Mouse (Mus musculus) limb, embryonic 14.5 days (tissue): ENCODE data around the gene Acot5. TPM values are rescaled to one million over a fixed set of nuclear protein-coding genes. Genes with fewer than 3 reads are reported as not detected.

Experiments
- ATAC-seq: fragments of 200-750 bp; cut with Nextera tagmentation; 2 replicates; pipeline ENCODE4 v1.8.0; 2017; ENCODE audit warnings: low read depth, moderate number of reproducible peaks, moderate TSS enrichment; ENCODE audit not compliant: low FRiP score
- DNase-seq: peaks from one replicate; pipeline ENCODE4 v3.0.0-alpha.2; 2015; ENCODE audit warnings: low spot score
- H3K27ac ChIP-seq: fragments of 300-500 bp; sonication (generic); replicated peaks from 2 replicates; pipeline ENCODE4 v1.5.1; 2014; ENCODE audit warnings: low read depth, mild to moderate bottlenecking, low read length, moderate library complexity, mixed read lengths
- H3K27me3 ChIP-seq: fragments of 300-500 bp; sonication (generic); 2 replicates; pipeline ENCODE4 v1.6.1; 2014; ENCODE audit warnings: low read length, mixed read lengths; ENCODE audit not compliant: control insufficient read depth, insufficient read depth
- H3K36me3 ChIP-seq: fragments of 300-500 bp; sonication (generic); 2 replicates; pipeline ENCODE4 v1.6.1; 2014; ENCODE audit warnings: mild to moderate bottlenecking, low read length, moderate library complexity, mixed read lengths; ENCODE audit not compliant: control insufficient read depth, insufficient read depth
- H3K4me1 ChIP-seq: fragments of 300-500 bp; sonication (generic); 2 replicates; pipeline ENCODE4 v1.6.1; 2014; ENCODE audit warnings: antibody characterized with exemption, low read length, mixed read lengths; ENCODE audit not compliant: control insufficient read depth, insufficient read depth
- H3K4me2 ChIP-seq: fragments of 300-500 bp; sonication (generic); replicated peaks from 2 replicates; pipeline ENCODE4 v1.6.1; 2014; ENCODE audit warnings: low read depth, mild to moderate bottlenecking, low read length, moderate library complexity; ENCODE audit not compliant: severe bottlenecking
- H3K4me3 ChIP-seq: fragments of 300-500 bp; sonication (generic); replicated peaks from 2 replicates; pipeline ENCODE4 v1.5.1; 2014; ENCODE audit warnings: low read length
- H3K9ac ChIP-seq: fragments of 300-500 bp; sonication (generic); 2 replicates; pipeline ENCODE4 v1.6.1; 2014; ENCODE audit warnings: mild to moderate bottlenecking, low read depth, low read length, moderate library complexity; ENCODE audit not compliant: severe bottlenecking
- H3K9me3 ChIP-seq: fragments of 300-500 bp; sonication (generic); 2 replicates; pipeline ENCODE4 v1.6.1; 2016; ENCODE audit warnings: low read length; ENCODE audit not compliant: control insufficient read depth
- POLR2A ChIP-seq: fragments of 200-500 bp; IDR thresholded peaks from 2 replicates; pipeline ENCODE4 v1.8.0; 2012; ENCODE audit warnings: inconsistent platforms, mild to moderate bottlenecking, moderate library complexity, borderline replicate concordance; ENCODE audit not compliant: insufficient read depth, insufficient read length; ENCODE audit errors: extremely low read depth
- WGBS: fragments of 180-500 bp; shearing (Covaris S2); extraction: QIAGEN DNeasy Blood & Tissue Kit; methylation state at CpG from one replicate; pipeline ENCODE4 v1.1.7; 2014; 5-methylcytosine and 5-hydroxymethylcytosine counted together
- polyA plus RNA-seq, 2 experiments: library from polyadenylated mRNA; depleted of rRNA in 1 of 2; stranded (reverse) in 1 of 2; unstranded in 1 of 2; fragments of >200 nt; fragmentation: Nextera tagmentation in 1 of 2; extraction: Ambion mirVana in 1 of 2; gene quantifications; 2 replicates each; pipeline versions ENCODE4 v1.2.1 to v1.2.3; 2012 to 2014

The Acot5 gene
- polyA plus RNA-seq, 2 experiments, result 0.13 TPM; not detected in 1

GRCm38 (mm10) chr12:84110814-84111213, 41.7 kb downstream of the Acot5 start:
- DNase-seq, result no peak
- TF ChIP-seq POLR2A, result no peak
- ATAC-seq, result no peak
- Histone ChIP-seq H3K36me3 (no peaks in the 10 kb centered on the region), H3K27me3 (no peaks in the 10 kb centered on the region), H3K4me3 (no peak overlapping the region), H3K4me2 (no peak overlapping the region), H3K27ac (no peak overlapping the region), H3K9ac (no peak overlapping the region), H3K9me3 (no peaks in the 10 kb centered on the region), H3K4me1 (peaks cover 6% of the 10 kb centered on the region)
- WGBS, result 92% methylated on average over 4 of the region's 4 CpGs

DNA sequence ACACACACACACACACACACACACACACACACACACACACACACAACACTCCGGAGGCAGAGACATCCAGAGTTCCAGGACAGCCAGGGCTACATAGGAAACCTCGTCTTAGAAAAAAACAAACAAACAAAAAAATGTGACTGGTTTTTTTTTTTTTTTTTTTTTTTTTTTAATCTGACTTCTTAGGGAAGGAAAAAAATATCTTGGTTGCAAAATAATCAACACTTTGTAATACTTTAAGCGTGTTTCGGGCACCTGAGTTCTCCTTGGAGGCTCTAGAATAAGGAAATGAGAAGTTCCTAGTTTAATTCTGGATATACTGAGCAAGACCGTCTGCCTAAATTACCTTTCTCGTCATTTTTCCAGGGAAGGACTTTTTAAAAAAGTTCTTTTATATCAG, 44.6 kb downstream of the Acot5 start:
- ATAC-seq, result no peak
- Histone ChIP-seq H3K9ac (no peak overlapping the region), H3K4me3 (peak overlapping the region; percentile 79), H3K27ac (no peak overlapping the region), H3K4me1 (peaks cover 6% of the 10 kb centered on the region), H3K27me3 (no peaks in the 10 kb centered on the region), H3K4me2 (peak overlapping the region; percentile 61), H3K9me3 (no peaks in the 10 kb centered on the region), H3K36me3 (no peaks in the 10 kb centered on the region)
- DNase-seq, result no peak
- 50% methylated on average over 6 of the region's 6 CpGs for WGBS
- no peak for TF ChIP-seq POLR2A

GRCm38 (mm10) chr12:84114153-84114994, 45.2 kb downstream of the Acot5 start, which contains the start of gene Dnal1:
TSS of gene Dnal1 (plus strand) at chr12:84114366.
- peaks cover 6% of the 10 kb centered on the region for H3K4me1 ChIP-seq
- peak within 1 kb of the TSS; percentile 79 for H3K4me3 ChIP-seq
- no peak for TF ChIP-seq POLR2A
- H3K9ac ChIP-seq, result peak within 1 kb of the TSS; percentile 67
- DNase-seq (peak; percentile 97), ATAC-seq (peak; percentile 95)
- no peaks in the 10 kb centered on the region for H3K36me3 ChIP-seq
- no peaks in the 10 kb centered on the region for H3K27me3 ChIP-seq
- H3K27ac ChIP-seq, result no peak within 1 kb of the TSS
- H3K4me2 ChIP-seq, result peak within 1 kb of the TSS; percentile 61
- WGBS, result 3% methylated on average over 32 of the region's 35 CpGs
- no peaks in the 10 kb centered on the region for H3K9me3 ChIP-seq

DNA sequence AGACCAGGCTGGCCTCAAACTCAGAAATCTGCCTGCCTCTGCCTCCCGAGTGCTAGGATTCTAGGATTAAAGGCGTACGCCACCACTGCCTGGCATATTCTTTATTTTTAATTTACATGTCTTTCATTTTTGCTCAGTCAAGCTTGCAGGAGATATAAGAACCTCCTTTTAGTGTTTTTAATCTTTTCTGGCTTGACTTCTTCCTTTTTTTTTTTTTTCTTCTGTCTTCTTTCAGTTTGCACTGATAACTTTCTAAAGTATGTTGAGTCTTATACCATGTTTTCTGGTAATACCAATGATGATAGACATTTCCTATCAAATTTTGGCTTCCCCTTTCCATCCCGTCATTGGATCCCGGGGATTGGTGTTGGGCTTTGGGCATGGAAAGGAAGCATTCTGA, 50.5 kb downstream of the Acot5 start:
- WGBS, result 95% methylated on average over 5 of the region's 5 CpGs
- DNase-seq (no peak), ATAC-seq (no peak)
- Histone ChIP-seq H3K4me1 (peaks cover 5% of the 10 kb centered on the region), H3K4me2 (no peak overlapping the region), H3K27ac (no peak overlapping the region), H3K9me3 (no peaks in the 10 kb centered on the region), H3K36me3 (no peaks in the 10 kb centered on the region), H3K4me3 (no peak overlapping the region), H3K27me3 (no peaks in the 10 kb centered on the region), H3K9ac (no peak overlapping the region)
- TF ChIP-seq POLR2A, result no peak

Other genes starting within 250 kb of the Acot5 start
- 53.8 and 72.4 TPM in 2 replicates for gene Numb, start 147.4 kb upstream of the Acot5 start, polyA plus RNA-seq (2012; rRNA removed)
- gene Numb, start 147.4 kb upstream of the Acot5 start, polyA plus RNA-seq (2014; fragmentation: Nextera tagmentation; extraction: Ambion mirVana), result 31.3 and 33.2 TPM in 2 replicates
- 15.8 and 18.4 TPM in 2 replicates for gene Riox1, start 118.7 kb upstream of the Acot5 start, polyA plus RNA-seq (2012; rRNA removed)
- gene Riox1, start 118.7 kb upstream of the Acot5 start, polyA plus RNA-seq (2014; fragmentation: Nextera tagmentation; extraction: Ambion mirVana), result 13.1 and 13.9 TPM in 2 replicates
- gene Heatr4, start 84.5 kb upstream of the Acot5 start, polyA plus RNA-seq (2012; rRNA removed), result 0.03 TPM in 1 of 2 replicates, not detected in the other
- not detected in 2 replicates for gene Heatr4, start 84.5 kb upstream of the Acot5 start, polyA plus RNA-seq (2014; fragmentation: Nextera tagmentation; extraction: Ambion mirVana)
- gene Acot2, start 81.5 kb upstream of the Acot5 start, polyA plus RNA-seq (2012; rRNA removed), result 6.8 and 7.1 TPM in 2 replicates
- 15.6 TPM in 2 replicates for gene Acot2, start 81.5 kb upstream of the Acot5 start, polyA plus RNA-seq (2014; fragmentation: Nextera tagmentation; extraction: Ambion mirVana)
- gene Acot1, start 59.8 kb upstream of the Acot5 start, polyA plus RNA-seq (2012; rRNA removed), result 27.8 and 30.7 TPM in 2 replicates
- 54.2 and 56.5 TPM in 2 replicates for gene Acot1, start 59.8 kb upstream of the Acot5 start, polyA plus RNA-seq (2014; fragmentation: Nextera tagmentation; extraction: Ambion mirVana)
- gene Acot4, start 30.9 kb upstream of the Acot5 start, polyA plus RNA-seq (2012; rRNA removed), result 0.23 TPM in 2 replicates
- 0.11 and 0.41 TPM in 2 replicates for gene Acot4, start 30.9 kb upstream of the Acot5 start, polyA plus RNA-seq (2014; fragmentation: Nextera tagmentation; extraction: Ambion mirVana)
- gene Gm49366, start 30.4 kb upstream of the Acot5 start, polyA plus RNA-seq (2012; rRNA removed), result not detected in 2 replicates
- not detected in 2 replicates for gene Gm49366, start 30.4 kb upstream of the Acot5 start, polyA plus RNA-seq (2014; fragmentation: Nextera tagmentation; extraction: Ambion mirVana)
- 0.01 and 0.04 TPM in 2 replicates for gene Acot3, start 17.2 kb upstream of the Acot5 start, polyA plus RNA-seq (2012; rRNA removed)
- gene Acot3, start 17.2 kb upstream of the Acot5 start, polyA plus RNA-seq (2014; fragmentation: Nextera tagmentation; extraction: Ambion mirVana), result not detected in 2 replicates
- gene Acot6, start 31.3 kb downstream of the Acot5 start, polyA plus RNA-seq (2012; rRNA removed), result 4.0 and 4.4 TPM in 2 replicates
- 1.4 and 2.2 TPM in 2 replicates for gene Acot6, start 31.3 kb downstream of the Acot5 start, polyA plus RNA-seq (2014; fragmentation: Nextera tagmentation; extraction: Ambion mirVana)
- 15.1 and 17.0 TPM in 2 replicates for gene Dnal1, start 45.0 kb downstream of the Acot5 start, polyA plus RNA-seq (2012; rRNA removed)
- 5.9 and 6.4 TPM in 2 replicates for gene Dnal1, start 45.0 kb downstream of the Acot5 start, polyA plus RNA-seq (2014; fragmentation: Nextera tagmentation; extraction: Ambion mirVana)
- gene Pnma1, start 79.2 kb downstream of the Acot5 start, polyA plus RNA-seq (2012; rRNA removed), result 0.24 and 0.39 TPM in 2 replicates
- 0.55 and 0.83 TPM in 2 replicates for gene Pnma1, start 79.2 kb downstream of the Acot5 start, polyA plus RNA-seq (2014; fragmentation: Nextera tagmentation; extraction: Ambion mirVana)
- gene Elmsan1, start 149.6 kb downstream of the Acot5 start, polyA plus RNA-seq (2012; rRNA removed), result 14.4 and 18.1 TPM in 2 replicates
- gene Elmsan1, start 149.6 kb downstream of the Acot5 start, polyA plus RNA-seq (2014; fragmentation: Nextera tagmentation; extraction: Ambion mirVana), result 10.5 and 11.8 TPM in 2 replicates
- gene Ptgr2, start 215.9 kb downstream of the Acot5 start, polyA plus RNA-seq (2012; rRNA removed), result 8.5 and 11.0 TPM in 2 replicates
- 13.8 and 15.2 TPM in 2 replicates for gene Ptgr2, start 215.9 kb downstream of the Acot5 start, polyA plus RNA-seq (2014; fragmentation: Nextera tagmentation; extraction: Ambion mirVana)
- gene Zfp410, start 247.5 kb downstream of the Acot5 start, polyA plus RNA-seq (2012; rRNA removed), result 63.6 and 67.3 TPM in 2 replicates
- gene Zfp410, start 247.5 kb downstream of the Acot5 start, polyA plus RNA-seq (2014; fragmentation: Nextera tagmentation; extraction: Ambion mirVana), result 81.7 and 82.2 TPM in 2 replicates